Mouse (Mus musculus): Measurements from ENCODE around the gene Vangl2.
A peak's percentile ranks its signal among the peaks of the same experiment; 100 is the strongest.

Gene Vangl2

DNA sequence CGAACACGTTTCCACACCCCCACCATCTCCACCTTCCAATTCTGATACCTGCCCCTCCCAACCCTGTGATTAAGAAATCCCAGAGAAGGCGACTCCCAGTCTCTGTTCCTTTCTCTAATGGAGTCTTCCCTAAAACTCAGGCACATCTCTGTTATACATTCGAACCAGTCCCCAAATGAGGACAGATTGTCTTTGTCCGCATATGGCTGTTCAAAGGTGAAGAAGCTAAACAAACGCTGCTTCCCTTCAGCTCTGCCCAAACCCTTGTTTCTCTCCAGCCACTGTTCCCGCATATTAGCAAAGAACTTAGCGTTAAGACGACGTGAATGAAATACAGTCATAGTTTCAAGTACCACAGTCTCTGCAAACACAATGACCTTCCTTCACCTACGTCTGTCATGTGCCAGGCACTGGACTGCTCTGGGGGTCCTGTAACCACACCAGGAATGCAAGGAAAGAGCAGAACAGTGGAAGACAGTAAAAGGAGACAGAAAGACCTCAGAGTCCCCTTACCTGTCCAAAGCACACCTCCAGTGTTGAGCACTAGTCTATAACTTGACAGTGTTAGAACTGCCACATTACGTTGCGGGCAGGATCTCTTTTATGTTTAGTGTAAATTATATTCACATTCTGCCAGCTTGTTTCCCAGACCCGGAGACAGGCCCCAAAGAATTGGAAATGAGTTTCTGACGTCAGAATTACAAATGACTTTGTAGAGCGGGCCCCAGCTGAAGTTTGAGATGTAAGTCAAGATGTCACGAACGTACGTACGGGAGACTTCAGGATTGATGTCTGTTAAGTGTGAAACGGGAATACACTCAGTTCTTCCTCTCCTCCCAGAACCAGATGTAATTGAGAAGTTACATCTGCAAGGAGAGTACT lies at the start of gene Vangl2:
TSS of gene Vangl2 (minus strand) at position 51 of the 882 bp plus-strand sequence.
- no peak for DNase-seq

DNA sequence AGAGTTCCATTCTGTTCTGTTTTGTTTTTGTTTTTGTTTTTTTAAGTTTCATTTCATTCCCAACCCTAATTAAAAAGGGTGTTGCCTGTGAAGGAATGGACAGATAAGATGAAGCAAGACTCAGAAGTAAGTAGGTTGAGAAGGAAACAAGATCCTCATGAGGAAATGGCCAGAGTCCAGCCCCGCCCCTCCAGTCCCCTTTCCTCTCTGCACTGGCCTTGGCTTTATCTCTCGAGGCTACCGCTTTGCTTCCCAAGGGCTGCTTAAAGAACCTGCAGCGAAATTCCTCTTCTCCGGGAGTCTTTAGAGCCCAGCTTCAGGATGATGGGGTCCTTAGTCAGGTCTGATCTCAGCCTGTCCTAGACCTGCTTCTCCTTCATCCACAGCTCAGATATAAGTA lies 49.7 kb upstream of the Vangl2 start:
- no peak for DNase-seq

DNA sequence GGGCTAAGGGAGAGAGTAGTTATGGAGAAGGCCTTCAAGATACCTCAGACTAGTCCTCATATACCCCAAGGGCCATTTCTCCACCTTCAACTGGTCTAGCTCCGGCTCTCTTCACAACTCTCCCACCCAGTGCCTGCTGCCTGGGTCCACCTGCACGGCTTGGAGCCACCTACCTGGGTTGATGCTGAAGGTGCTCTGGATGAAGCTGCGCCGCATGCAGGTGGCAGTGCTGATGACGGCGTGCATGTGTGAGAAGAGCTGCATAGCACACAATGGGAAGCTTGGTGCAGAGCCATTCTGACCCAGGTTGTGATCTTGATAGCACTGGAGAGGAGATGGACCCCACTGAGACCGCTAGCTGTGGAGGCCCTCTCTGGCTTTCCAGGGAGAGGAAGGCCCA lies 44.4 kb upstream of the Vangl2 start:
- DNase-seq = no peak

DNA sequence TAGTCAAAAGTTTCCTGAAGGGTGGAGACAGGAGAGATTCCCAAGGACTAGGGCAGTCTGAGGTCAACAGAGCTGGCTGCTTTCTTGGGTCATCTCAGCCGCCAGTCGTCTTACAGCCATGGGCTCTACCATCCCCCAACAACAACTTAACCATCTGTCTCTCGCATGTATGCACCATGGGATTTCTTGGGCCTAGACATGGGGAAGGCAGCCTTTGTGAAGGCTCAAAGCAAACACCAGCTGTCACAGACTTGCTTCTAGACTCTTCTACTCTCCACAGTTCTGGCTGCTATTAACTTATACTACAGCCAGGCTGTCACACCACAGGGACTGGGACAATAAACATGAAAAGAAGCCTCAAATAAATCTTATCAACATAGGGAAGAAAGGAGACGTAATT lies 43.3 kb upstream of the Vangl2 start:
- DNase-seq = no peak

DNA sequence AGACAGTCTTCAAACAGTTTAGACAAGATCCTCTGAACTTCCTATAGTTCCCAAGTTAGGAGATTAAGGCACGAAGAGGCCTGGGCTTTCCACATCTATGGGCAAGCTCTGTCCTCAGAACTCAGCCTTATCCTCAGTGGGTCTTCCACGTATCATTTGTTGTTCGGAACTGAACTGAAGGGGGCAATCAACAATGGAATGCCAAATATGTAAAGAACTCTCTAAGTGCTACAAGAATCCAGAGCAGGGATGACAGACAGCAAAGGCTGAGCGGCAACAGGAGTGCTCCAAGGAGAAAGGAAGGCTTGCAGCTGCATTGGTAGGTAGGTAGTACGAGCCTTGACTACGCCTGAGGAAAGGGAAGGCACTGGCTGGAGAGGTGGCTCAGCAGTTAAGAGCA lies 42.0 kb upstream of the Vangl2 start:
- no peak for DNase-seq

DNA sequence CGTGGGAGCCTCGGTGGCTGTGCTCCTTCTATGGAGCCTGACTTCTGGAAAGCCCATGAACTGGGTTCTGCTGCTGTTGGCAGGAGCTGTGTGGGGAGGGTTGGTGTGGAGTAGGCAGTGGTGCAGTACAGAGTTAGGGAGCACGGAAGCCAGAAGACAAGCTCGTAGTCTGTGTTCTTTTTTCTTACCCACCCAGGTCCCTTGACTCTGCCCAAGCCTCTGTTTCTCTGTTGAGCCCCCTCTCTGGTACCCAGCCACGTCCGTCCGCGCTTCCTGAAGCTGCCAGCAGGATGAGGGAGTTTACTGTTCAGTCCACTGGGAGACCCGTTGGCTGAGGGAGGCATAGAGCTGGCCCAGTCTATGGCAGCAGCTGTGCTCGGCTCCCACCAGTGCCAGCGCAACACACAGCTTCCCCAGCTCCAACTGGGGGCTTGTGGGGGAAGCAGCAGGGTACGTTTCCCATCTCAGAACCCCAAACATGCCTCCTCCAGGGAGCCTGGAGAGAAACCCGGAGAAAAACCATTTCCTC lies 36.4 kb upstream of the Vangl2 start:
- no peak for DNase-seq

DNA sequence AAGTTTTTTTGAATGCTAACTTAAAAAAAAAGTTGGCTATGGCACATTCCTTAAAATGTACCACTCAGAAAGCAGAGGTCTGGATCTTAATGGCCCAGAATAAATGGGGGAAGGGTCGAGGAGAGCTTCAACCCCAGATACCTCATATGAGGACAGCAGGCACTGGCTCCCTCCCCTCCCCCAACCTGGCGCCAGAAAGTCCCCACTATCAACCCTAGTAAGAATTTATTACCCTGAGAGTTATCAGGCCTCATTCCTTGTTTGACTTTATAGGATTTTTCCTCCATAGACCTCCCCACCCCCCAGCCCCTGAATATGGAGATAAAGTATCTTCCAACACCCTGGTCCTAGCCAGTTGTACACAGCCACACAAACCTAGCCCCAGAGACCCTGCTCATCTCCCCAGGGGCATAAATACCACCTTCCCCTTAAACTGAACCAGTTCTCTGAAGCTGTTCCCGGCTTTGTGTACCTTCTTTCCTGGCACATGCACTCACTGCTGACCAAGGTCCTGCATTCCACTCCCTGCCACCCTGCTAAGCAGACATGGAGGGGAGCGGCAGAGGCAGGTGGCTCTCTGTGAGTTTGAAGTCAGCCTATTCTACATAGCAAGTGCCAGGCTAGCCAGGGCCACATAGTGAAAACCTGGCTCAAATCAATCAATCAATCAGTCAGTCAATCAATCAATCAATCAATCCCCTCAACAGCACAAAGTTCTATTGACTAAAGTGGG lies 35.2 kb upstream of the Vangl2 start:
- no peak for DNase-seq

DNA sequence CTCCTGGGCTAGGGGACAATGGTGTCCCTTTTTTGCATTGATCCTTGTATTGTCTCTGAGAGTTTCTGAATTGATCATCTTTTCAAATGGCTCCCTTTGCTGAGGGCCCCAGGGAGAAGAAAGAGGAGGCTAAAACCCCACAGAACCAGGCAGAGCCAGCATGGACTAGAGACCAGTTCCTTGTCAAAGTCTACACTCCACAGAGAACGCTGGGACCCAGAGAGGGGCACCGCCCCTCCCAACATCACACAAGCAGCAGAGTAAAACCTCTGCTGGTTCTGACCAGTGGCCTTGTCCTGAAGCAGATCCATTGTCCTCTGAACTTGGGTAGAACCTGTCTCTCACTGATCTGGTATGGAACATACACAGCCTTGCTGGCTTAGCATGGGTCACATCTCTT lies 33.9 kb upstream of the Vangl2 start:
- no peak for DNase-seq

DNA sequence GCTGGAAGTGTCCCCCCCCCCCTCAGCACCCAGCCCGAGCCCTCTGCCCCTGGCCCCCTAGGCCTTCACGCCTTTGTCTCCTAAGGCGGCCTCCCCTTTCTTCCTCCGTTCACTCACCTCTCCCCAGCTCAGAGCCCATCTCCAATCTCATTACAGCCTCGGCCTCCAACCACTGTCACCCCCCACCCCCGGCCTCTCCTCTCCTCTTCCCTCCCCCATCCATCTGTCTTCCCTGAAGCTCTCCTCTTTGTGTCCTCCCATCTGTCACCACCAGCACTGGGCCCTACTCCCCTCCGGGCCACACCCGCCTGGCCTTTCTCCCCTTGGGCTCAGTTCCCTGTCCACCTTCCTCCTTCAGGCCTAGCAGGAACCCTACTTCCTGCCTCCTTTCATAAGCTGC lies 33.0 kb upstream of the Vangl2 start:
- no peak for DNase-seq

DNA sequence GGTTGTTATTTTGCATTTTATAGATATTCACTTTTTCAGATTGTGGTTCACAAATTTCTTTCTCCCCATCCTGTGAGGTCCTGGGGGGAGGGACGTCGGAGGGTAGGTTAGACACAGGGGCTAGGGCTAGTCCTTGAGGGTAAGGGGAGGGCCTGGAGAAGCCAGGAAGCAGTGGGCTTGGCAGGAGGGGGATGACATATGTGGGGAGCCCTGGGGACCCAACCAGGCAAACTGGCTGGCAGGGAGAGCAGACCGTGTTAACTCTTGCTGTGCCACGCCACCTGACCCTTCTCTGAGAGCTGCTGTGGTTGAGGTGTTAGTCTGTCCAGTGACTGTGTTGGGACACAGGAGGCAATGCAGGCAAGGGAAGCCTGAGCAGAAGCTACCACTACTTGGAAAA lies 32.4 kb upstream of the Vangl2 start:
- DNase-seq = no peak

DNA sequence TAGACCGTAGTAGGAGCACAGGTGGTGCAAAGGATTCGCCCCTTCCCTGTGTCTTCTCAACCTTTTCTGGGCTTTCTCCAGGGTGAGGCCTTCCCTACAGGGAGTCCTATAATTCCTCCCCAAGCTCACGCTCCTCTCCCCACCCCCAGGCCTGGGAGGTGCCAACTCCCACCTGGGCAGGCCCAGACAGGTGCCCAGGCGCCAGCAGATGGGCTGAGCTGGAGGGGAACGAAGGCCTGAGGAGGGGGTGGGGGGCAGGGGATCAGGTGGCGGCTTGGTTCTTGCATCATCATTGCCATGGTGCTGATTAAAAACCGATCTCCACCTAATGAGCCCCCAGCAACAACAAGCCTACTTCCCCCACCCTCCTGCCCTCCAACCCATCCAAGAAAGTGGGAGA lies 30.6 kb upstream of the Vangl2 start:
- DNase-seq = no peak

DNA sequence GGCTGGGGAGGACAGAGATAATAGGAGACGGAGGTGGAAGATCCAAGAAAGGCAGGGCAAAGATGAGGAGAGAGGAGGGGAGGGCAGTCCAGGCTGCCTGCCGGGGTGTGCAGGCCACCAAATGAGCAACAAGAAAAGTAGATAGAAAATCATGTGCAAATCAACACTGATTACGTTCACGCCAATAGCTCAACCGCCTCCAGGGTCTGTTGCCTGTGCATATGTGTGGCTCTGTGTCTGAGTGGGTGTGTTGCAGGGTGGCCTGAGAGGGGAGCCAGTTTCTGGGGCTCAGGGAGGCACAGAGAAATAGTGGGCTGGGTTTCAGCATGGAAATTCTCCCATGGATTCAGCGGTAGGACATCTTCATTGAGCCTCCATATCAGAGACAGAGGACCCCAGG lies 30.1 kb upstream of the Vangl2 start:
- DNase-seq = no peak

DNA sequence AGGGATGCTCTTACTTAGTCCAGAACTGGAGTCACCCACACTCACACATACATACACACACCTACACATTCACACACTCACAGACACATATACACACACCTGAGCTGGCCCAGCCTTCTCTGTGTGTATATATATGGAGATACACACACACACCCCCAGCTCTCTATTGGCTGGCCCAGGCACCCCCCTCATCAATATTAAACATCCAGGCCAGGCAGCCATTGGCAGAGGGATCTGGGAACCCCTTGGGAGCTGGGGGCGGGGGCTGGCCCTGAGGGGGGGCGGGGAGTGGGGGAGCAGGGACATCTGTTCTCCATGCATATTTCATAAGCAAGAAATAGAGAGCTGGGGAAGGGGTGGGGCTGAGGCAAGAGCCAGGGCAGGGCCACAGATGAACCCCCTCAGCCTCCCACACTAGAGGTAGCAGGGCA lies 29.3 kb upstream of the Vangl2 start, which contains the start of gene Nhlh1:
TSS of gene Nhlh1 (minus strand) at position 83 of the 431 bp plus-strand sequence.
- no peak for DNase-seq

DNA sequence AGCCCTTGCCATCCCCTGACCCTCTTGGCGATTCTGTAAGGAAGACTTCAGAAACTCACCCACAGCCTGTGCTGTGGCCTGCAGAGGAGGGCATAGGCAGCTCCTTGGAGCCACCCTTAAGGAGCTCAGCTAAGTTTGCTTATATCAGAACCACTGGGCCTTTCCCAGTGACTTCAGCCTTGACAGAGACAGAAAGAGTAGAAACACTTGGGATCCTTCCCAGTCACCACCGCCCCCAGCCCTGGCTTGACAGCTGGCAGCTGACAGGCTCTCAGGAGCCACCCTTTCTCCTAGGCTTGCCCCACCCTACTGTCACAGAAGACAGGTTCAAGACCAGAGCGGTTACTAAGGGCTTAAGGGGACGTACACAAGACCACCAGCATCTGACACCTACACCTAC lies 28.0 kb upstream of the Vangl2 start:
- DNase-seq = no peak

DNA sequence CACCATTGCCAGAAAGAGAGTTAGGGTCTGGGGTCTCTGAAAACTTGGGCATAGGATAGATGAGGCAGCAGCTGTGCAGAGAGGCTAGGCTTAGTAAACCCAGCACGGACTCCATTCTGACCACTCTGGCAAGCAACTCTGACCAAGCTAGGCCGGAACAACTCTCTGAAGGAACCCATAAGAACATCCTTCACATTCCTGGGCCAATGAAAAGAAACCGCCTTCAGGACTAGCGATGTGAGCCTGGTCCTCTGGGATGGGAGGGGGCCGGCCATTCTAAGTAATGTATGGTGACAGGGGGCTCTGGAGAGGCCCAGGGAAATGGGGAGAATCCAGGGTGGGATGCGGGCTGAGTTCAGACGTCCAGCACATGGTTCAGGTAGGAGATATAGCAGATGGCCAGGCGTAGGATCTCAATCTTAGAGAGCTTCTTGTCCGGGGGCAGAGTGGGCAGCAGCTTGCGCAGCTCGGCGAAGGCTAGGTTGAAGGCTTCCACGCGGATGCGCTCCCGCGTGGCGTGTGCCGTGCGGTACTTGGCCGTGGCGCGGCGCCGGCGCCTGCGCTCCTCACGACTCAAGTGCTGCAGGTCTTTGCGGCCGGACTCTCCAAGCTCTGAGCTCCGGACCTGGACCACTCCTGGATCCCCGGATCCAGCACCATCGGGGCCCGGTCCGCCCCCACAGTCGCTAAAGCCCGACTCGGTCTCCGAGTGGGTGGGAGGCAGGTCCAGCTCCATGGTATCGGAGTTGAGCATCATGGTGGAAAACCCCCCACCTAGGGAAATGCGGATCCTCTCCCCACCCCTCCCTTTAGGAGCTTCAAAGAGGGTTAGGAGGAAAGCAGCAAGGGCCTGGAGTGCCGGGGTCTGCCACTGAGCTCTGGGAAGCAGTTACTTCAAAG lies 25.5 kb upstream of the Vangl2 start:
- peak; percentile 10 for DNase-seq

DNA sequence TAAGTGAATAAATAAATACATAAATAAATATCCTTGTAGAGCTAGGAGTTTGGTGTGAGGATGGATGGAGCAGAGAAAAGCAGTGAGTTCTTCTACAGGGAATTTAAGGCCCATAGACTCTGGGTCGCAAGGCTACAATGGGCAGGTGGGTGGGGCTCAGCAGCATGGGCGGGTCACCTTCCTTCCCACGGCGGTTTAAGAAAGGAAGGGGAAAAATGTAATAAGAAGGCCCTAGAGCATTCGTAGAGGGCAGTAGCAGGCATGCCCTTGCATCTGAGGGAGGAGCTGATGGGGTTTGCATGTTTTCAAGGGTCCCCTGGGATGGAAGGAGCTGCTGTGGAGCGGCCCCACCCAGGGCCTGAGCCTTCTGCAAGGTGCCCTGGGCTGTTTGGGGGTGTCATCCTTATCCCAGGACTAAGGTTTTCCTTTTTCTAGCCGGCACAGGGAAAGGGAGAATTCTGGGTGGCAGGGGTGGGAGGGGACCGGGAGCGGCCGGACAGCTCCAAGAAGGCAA lies 24.6 kb upstream of the Vangl2 start:
- no peak for DNase-seq

DNA sequence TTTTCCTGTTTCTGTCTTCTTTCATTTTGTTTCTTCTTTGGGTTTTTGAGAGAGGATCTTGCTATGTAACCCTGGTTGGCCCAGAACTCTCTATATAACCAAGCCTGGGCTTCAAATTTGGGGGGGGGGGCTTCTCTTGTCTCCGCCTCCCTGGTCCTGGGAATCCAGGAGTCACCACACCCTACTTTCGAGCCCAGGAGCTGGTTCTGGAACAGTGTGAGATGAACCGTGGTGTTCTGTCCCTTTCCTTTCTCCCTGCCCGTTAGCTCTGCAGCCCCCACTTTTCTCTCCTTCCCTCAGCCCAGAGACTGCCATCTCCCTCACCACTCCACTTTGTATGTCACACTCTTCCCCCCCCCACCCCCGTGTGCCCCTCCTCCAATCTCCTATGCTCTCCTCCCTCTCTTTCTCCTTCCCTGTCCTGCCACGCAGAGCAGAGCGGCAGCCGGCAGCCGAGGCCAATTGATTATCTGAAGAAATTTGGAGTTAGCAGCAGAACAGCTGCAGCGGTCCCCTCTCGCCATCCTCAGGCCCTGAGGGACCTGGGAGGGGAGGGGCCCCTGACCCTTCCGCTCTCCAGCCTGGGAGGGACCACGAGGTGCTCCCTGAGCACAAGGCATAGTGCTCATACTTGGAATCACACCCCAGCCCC lies 21.0 kb upstream of the Vangl2 start:
- DNase-seq = no peak

DNA sequence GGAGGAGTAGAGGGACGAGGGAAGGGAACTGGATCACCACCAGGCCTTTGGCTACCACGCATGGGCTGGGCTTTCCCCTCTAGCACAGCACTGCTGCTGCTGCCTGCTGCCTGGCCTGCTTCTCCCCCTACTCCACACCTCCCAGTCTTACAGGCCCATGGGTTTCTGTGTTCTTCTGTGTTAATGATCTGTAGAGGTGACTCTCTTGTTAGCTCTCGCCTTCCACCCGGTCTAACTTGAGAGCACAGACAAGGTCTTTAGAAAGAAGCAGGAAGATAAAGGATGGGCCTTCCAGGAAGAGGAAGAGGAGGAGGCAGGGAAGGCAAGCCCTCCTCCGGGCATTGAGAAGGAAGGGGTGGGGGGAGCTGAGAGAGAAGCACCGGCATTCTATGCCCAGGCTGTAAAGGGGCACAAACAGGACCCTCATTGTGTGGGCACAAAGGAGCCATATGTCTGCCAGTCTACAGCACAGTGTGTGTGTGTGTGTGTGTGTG lies 20.0 kb upstream of the Vangl2 start:
- DNase-seq = no peak

DNA sequence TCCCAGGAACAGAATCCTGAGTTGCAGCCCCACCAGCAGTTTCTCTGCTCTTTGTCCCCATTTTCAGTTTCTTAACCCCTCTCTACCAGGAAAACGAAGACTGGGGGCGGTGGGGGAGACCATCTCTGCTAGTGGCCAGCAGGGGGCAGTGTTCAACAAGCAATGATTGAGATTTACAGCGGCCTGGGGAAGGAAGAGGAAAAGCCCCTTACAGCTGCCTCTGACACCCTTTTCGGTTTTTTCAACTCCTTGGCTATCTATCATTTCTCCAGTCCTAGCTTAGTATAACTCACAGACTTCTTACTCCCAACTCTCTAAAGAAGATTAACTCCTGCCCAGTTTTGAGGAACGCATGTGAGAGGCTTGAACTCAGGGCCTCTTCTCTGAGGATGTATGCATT lies 18.7 kb upstream of the Vangl2 start:
- peak; percentile 55 for DNase-seq

DNA sequence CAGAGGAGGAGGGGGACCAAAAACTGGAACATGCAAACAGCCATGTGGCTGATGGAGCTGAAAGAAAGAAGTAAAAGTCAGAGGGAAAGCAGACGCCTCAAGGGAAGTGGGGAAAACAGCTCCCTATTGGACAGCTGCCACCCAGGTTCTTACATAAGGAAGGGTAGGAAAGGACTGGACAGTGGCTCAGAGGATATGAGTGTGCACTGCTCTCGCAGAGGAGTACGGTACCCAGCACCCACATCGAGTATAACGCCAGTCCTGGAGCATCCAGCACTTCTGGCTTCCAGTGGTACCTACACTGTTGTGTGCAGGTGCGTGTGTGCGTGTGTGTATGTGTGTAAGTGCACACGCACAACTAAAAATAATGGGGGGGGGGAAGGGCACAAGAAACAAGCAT lies 18.2 kb upstream of the Vangl2 start:
- no peak for DNase-seq

DNA sequence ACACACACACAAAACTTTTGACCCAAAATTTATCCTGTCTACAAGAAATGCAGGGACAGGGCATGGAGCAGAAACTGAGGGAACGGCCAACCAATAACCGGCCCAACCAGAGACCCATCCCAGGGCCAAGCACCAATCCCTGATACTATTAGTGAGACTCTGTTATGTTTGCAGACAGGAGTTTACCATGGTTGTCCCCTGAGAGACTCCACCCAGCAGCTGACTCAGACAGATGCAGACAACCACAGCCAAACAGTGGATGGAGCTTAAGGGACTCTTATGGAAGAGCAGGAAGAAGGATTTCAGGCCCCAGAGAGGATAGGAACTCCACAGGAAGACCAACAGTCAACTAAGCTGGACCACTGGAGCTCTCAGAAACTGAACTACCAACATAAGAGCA lies 1.7 kb upstream of the Vangl2 start:
- DNase-seq = no peak

DNA sequence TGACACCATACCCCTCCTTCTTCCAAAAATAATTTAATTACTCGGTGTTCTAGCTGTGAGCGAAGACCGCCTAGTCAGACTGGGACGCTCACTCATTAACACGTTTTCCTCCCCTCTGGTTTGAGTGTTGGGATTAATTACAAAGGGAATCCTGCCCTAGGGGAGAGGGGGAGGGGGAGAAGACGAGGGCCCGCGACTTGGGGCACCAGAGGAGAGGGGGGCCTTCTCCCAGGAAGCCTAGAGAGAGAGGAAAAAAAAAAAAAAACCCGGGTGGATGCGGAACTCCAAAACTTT lies 488 bp downstream of the Vangl2 start:
- no peak for DNase-seq

Measured in cerebellum, adult 11 months (tissue).